Mouse (Mus musculus): ENCODE results near the gene Xlr3c.
A peak's percentile ranks its signal among the peaks of the same experiment; 100 is the strongest.

- TF ChIP-seq POLR2A (IDR thresholded peaks at IDR 0.05; ENCODE audit: extremely low read depth, insufficient read depth, low read length), result peak; percentile 83
- no peak for TF ChIP-seq CTCF (IDR thresholded peaks at IDR 0.05; ENCODE audit: extremely low read depth, insufficient read depth, low read length)
Observed at GRCm38 (mm10) chrX:73227914-73228605, 37.1 kb downstream of the Xlr3c start, which contains the start of gene F8a.
